In the genomic region with DNA sequence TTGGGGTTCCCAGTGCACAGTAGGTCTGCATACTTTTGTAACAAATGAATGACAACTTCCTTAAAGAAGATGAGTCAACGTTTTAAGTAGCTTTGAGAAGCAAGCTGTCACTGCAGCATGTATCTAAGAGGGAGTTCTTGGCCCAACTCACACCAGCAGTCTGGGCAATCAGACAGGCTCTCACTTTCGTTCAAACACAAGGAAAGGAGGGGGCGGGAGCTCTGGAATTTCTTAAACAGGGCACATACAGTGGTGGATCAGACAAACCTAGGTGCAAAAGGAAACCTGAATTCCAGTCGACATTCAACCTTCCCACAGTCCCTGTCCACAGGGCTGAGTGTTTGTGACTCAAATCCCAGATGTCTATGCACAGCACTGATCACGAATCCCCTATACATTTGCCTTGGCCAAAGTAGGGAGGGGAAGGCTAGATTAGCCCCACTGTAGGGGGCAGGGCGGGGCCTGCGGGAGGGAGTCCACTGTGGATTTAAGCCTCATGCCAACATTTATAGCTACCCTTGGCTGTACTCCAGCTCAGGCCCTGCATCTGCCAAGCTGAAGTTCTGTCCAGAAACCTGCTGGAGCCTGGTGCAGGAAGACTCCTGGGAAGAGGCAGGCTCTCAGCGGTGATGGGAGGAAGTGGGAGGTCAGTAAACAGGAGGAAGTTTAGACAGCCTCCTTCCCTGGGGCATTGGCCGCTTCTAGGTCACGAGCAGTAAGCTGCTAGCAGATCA, we compare ENCODE assay signal across 8 mouse cellular contexts.
A peak's percentile ranks its signal among the peaks of the same experiment; 100 is the strongest.
DNase-seq lines count a peak whose midpoint lies in the region; ATAC-seq and TF ChIP-seq lines count a peak whose summit lies in the region.
"Had no signal": no experiment of that assay in that cellular context is flagged by ENCODE, and none has a peak within 500 bp of the region (broad histone marks: within the 10 kb centered on the region; RNA-seq: fewer than 3 reads in every experiment).

No protein-coding gene starts in this region.

- no peak overlapping the region for H3K4me3 ChIP-seq in cerebellum, adult 2 months (replicated peaks; ENCODE audit: insufficient read depth, low read depth, low read length)
- H3K4me3 ChIP-seq in kidney, embryonic 15.5 days (replicated peaks): no peak overlapping the region
- H3K4me3 ChIP-seq: liver, embryonic 15.5 days had no signal

- H3K27ac ChIP-seq in cerebellum, adult 2 months (ENCODE audit: insufficient read depth, low read length): no peak overlapping the region
- peak overlapping the region; percentile 29 for H3K27ac ChIP-seq in kidney, embryonic 15.5 days
- H3K27ac ChIP-seq: liver, embryonic 15.5 days had no signal

- H3K9me3 ChIP-seq in kidney, embryonic 15.5 days (replicated peaks): no peaks in the 10 kb centered on the region
- H3K9me3 ChIP-seq: liver, embryonic 15.5 days had no signal

- peak overlapping the region; percentile 28; the same call in 1 of the 2 replicates for H3K4me2 ChIP-seq in kidney, embryonic 15.5 days
- H3K4me2 ChIP-seq: liver, embryonic 15.5 days had no signal

- DNase-seq in urinary bladder, postnatal 14 days (ENCODE audit: low spot score): peak; percentile 65
- no peak for DNase-seq in urinary bladder, adult 2 months (ENCODE audit: low spot score)
- DNase-seq in cerebellum, adult 2 months: peak; percentile 79 to 82
- peak; percentile 65 for DNase-seq in ovary, postnatal 14 days (ENCODE audit: low spot score)

- no peaks in the 10 kb centered on the region for H3K27me3 ChIP-seq in cerebellum, adult 2 months (ENCODE audit: control insufficient read depth, insufficient read depth, low read length)
- no peaks in the 10 kb centered on the region for H3K27me3 ChIP-seq in kidney, embryonic 15.5 days
- H3K27me3 ChIP-seq: liver, embryonic 15.5 days had no signal

- H3K36me3 ChIP-seq in kidney, embryonic 15.5 days: no peaks in the 10 kb centered on the region
- H3K36me3 ChIP-seq: liver, embryonic 15.5 days had no signal

- TF ChIP-seq POLR2A in cerebellum, adult 2 months (IDR thresholded peaks at IDR 0.05; ENCODE audit: borderline replicate concordance, insufficient read depth, low read length): no peak

- WGBS in cerebellum, adult 2 months: 10% methylated on average over 10 of the region's 10 CpGs
- WGBS in kidney, embryonic 15.5 days: 37% methylated on average over 10 of the region's 10 CpGs

- H3K4me1 ChIP-seq in cerebellum, adult 2 months (ENCODE audit: control insufficient read depth, insufficient read depth, low read length): peaks cover 12% of the 10 kb centered on the region
- peaks cover 15% of the 10 kb centered on the region for H3K4me1 ChIP-seq in kidney, embryonic 15.5 days
- H3K4me1 ChIP-seq: liver, embryonic 15.5 days had no signal

- no peak for TF ChIP-seq CTCF in cerebellum, adult 2 months (IDR thresholded peaks at IDR 0.05; ENCODE audit: borderline replicate concordance, insufficient read depth, low read depth, low read length)

- peak; percentile 59 for ATAC-seq in granulocyte monocyte progenitor cell, adult 5-6 weeks (replicated peaks; ENCODE audit: poor library complexity, severe bottlenecking)
- peak; percentile 85 for ATAC-seq in kidney, embryonic 15.5 days (replicated peaks; ENCODE audit: low FRiP score)
- ATAC-seq in megakaryocyte, adult 5-6 weeks (ENCODE audit: poor library complexity, severe bottlenecking): no peak

- H3K9ac ChIP-seq in kidney, embryonic 15.5 days: no peak overlapping the region
- H3K9ac ChIP-seq: liver, embryonic 15.5 days had no signal
